Mouse (Mus musculus): ENCODE data around the gene Brpf3. TPM values are rescaled to one million over a fixed set of nuclear protein-coding genes. Genes with fewer than 3 reads are reported as not detected.
"Not testable (repeated sequence)": the region's sequence is repeated elsewhere in the genome, so short reads cannot be mapped to it uniquely, and the experiment has no call there.

Brpf3 gene
- polyA plus RNA-seq, 1 experiment from 2014 or later: 6.8 TPM

- H3K4me1 ChIP-seq (ENCODE audit: control insufficient read depth, insufficient read depth, low read length): no peaks in the 10 kb centered on the region
- no peaks in the 10 kb centered on the region for H3K9me3 ChIP-seq (replicated peaks; ENCODE audit: control insufficient read depth, low read length)
- H3K9ac ChIP-seq (replicated peaks; ENCODE audit: low read length): no peak overlapping the region
- DNase-seq (ENCODE audit: low spot score) (no peak), ATAC-seq (replicated peaks; ENCODE audit: insufficient number of reproducible peaks, low FRiP score, low TSS enrichment, low read depth) (no peak)
- H3K4me3 ChIP-seq (ENCODE audit: low read depth, low read length): no peak overlapping the region
- no peak overlapping the region for H3K27ac ChIP-seq (replicated peaks; ENCODE audit: low read depth, low read length)
- peaks cover 29% of the 10 kb centered on the region for H3K36me3 ChIP-seq (replicated peaks; ENCODE audit: control insufficient read depth, insufficient read depth, low read depth, low read length)
- no peaks in the 10 kb centered on the region for H3K27me3 ChIP-seq (ENCODE audit: control insufficient read depth, insufficient read depth, low read length)
- WGBS: 83% methylated on average over 10 of the region's 10 CpGs
- H3K4me2 ChIP-seq (ENCODE audit: low read depth, low read length): no peak overlapping the region
Observed at GRCm38 (mm10) chr17:28815384-28816004, 14.6 kb downstream of the Brpf3 start.

GRCm38 (mm10) chr17:28816326-28816725 lies 15.4 kb downstream of the Brpf3 start:
- H3K27me3 ChIP-seq (ENCODE audit: control insufficient read depth, insufficient read depth, low read length); H3K9me3 ChIP-seq (replicated peaks; ENCODE audit: control insufficient read depth, low read length); H3K9ac ChIP-seq (replicated peaks; ENCODE audit: low read length); H3K4me3 ChIP-seq (ENCODE audit: low read depth, low read length); H3K27ac ChIP-seq (replicated peaks; ENCODE audit: low read depth, low read length); H3K4me1 ChIP-seq (ENCODE audit: control insufficient read depth, insufficient read depth, low read length); H3K4me2 ChIP-seq (ENCODE audit: low read depth, low read length); DNase-seq (ENCODE audit: low spot score); ATAC-seq (replicated peaks; ENCODE audit: insufficient number of reproducible peaks, low FRiP score, low TSS enrichment, low read depth): not testable (repeated sequence)
- 95% methylated on average over 10 of the region's 10 CpGs for WGBS
- peaks cover 27% of the 10 kb centered on the region for H3K36me3 ChIP-seq (replicated peaks; ENCODE audit: control insufficient read depth, insufficient read depth, low read depth, low read length)

GRCm38 (mm10) chr17:28816875-28817811 lies 16.3 kb downstream of the Brpf3 start:
- no peaks in the 10 kb centered on the region for H3K9me3 ChIP-seq (replicated peaks; ENCODE audit: control insufficient read depth, low read length)
- no peak overlapping the region for H3K9ac ChIP-seq (replicated peaks; ENCODE audit: low read length)
- no peak overlapping the region for H3K4me2 ChIP-seq (ENCODE audit: low read depth, low read length)
- H3K36me3 ChIP-seq (replicated peaks; ENCODE audit: control insufficient read depth, insufficient read depth, low read depth, low read length): peaks cover 26% of the 10 kb centered on the region
- DNase-seq (ENCODE audit: low spot score): no peak
- no peak overlapping the region for H3K27ac ChIP-seq (replicated peaks; ENCODE audit: low read depth, low read length)
- H3K4me1 ChIP-seq (ENCODE audit: control insufficient read depth, insufficient read depth, low read length): no peaks in the 10 kb centered on the region
- no peaks in the 10 kb centered on the region for H3K27me3 ChIP-seq (ENCODE audit: control insufficient read depth, insufficient read depth, low read length)
- WGBS: 94% methylated on average over 25 of the region's 25 CpGs
- no peak overlapping the region for H3K4me3 ChIP-seq (ENCODE audit: low read depth, low read length)
- ATAC-seq (replicated peaks; ENCODE audit: insufficient number of reproducible peaks, low FRiP score, low TSS enrichment, low read depth): no peak

GRCm38 (mm10) chr17:28820189-28820588 lies 19.3 kb downstream of the Brpf3 start:
- Histone ChIP-seq H3K36me3 (replicated peaks; ENCODE audit: control insufficient read depth, insufficient read depth, low read depth, low read length) (peaks cover 20% of the 10 kb centered on the region), H3K4me1 (ENCODE audit: control insufficient read depth, insufficient read depth, low read length) (no peaks in the 10 kb centered on the region), H3K9me3 (replicated peaks; ENCODE audit: control insufficient read depth, low read length) (no peaks in the 10 kb centered on the region), H3K4me2 (ENCODE audit: low read depth, low read length) (no peak overlapping the region), H3K4me3 (ENCODE audit: low read depth, low read length) (no peak overlapping the region), H3K27ac (replicated peaks; ENCODE audit: low read depth, low read length) (no peak overlapping the region), H3K9ac (replicated peaks; ENCODE audit: low read length) (no peak overlapping the region), H3K27me3 (ENCODE audit: control insufficient read depth, insufficient read depth, low read length) (no peaks in the 10 kb centered on the region)
- 80% methylated on average over 2 of the region's 2 CpGs for WGBS
- ATAC-seq (replicated peaks; ENCODE audit: insufficient number of reproducible peaks, low FRiP score, low TSS enrichment, low read depth) (no peak), DNase-seq (ENCODE audit: low spot score) (no peak)

GRCm38 (mm10) chr17:28823004-28823745 lies 22.3 kb downstream of the Brpf3 start:
- no peak overlapping the region for H3K4me3 ChIP-seq (ENCODE audit: low read depth, low read length)
- no peak for ATAC-seq (replicated peaks; ENCODE audit: insufficient number of reproducible peaks, low FRiP score, low TSS enrichment, low read depth)
- H3K27me3 ChIP-seq (ENCODE audit: control insufficient read depth, insufficient read depth, low read length): no peaks in the 10 kb centered on the region
- no peak for DNase-seq (ENCODE audit: low spot score)
- H3K36me3 ChIP-seq (replicated peaks; ENCODE audit: control insufficient read depth, insufficient read depth, low read depth, low read length): peaks cover 15% of the 10 kb centered on the region
- H3K27ac ChIP-seq (replicated peaks; ENCODE audit: low read depth, low read length): no peak overlapping the region
- H3K4me1 ChIP-seq (ENCODE audit: control insufficient read depth, insufficient read depth, low read length): no peaks in the 10 kb centered on the region
- no peaks in the 10 kb centered on the region for H3K9me3 ChIP-seq (replicated peaks; ENCODE audit: control insufficient read depth, low read length)
- H3K9ac ChIP-seq (replicated peaks; ENCODE audit: low read length): no peak overlapping the region
- H3K4me2 ChIP-seq (ENCODE audit: low read depth, low read length): no peak overlapping the region
- 89% methylated on average over 13 of the region's 13 CpGs for WGBS

- H3K36me3 ChIP-seq (replicated peaks; ENCODE audit: control insufficient read depth, insufficient read depth, low read depth, low read length): peaks cover 9% of the 10 kb centered on the region
- DNase-seq (ENCODE audit: low spot score) (no peak), ATAC-seq (replicated peaks; ENCODE audit: insufficient number of reproducible peaks, low FRiP score, low TSS enrichment, low read depth) (no peak)
- 88% methylated on average over 11 of the region's 11 CpGs for WGBS
- H3K9ac ChIP-seq (replicated peaks; ENCODE audit: low read length): no peak overlapping the region
- no peaks in the 10 kb centered on the region for H3K27me3 ChIP-seq (ENCODE audit: control insufficient read depth, insufficient read depth, low read length)
- H3K9me3 ChIP-seq (replicated peaks; ENCODE audit: control insufficient read depth, low read length): no peaks in the 10 kb centered on the region
- H3K27ac ChIP-seq (replicated peaks; ENCODE audit: low read depth, low read length): no peak overlapping the region
- no peak overlapping the region for H3K4me3 ChIP-seq (ENCODE audit: low read depth, low read length)
- no peak overlapping the region for H3K4me2 ChIP-seq (ENCODE audit: low read depth, low read length)
- H3K4me1 ChIP-seq (ENCODE audit: control insufficient read depth, insufficient read depth, low read length): no peaks in the 10 kb centered on the region
Observed at GRCm38 (mm10) chr17:28823749-28824148, 22.9 kb downstream of the Brpf3 start.

- no peak for ATAC-seq (replicated peaks; ENCODE audit: insufficient number of reproducible peaks, low FRiP score, low TSS enrichment, low read depth)
- Histone ChIP-seq H3K9ac (replicated peaks; ENCODE audit: low read length) (no peak overlapping the region), H3K27ac (replicated peaks; ENCODE audit: low read depth, low read length) (no peak overlapping the region), H3K9me3 (replicated peaks; ENCODE audit: control insufficient read depth, low read length) (no peaks in the 10 kb centered on the region), H3K4me1 (ENCODE audit: control insufficient read depth, insufficient read depth, low read length) (no peaks in the 10 kb centered on the region), H3K4me3 (ENCODE audit: low read depth, low read length) (no peak overlapping the region), H3K4me2 (ENCODE audit: low read depth, low read length) (no peak overlapping the region), H3K36me3 (replicated peaks; ENCODE audit: control insufficient read depth, insufficient read depth, low read depth, low read length) (peaks cover 12% of the 10 kb centered on the region), H3K27me3 (ENCODE audit: control insufficient read depth, insufficient read depth, low read length) (no peaks in the 10 kb centered on the region)
- 85% methylated on average over 6 of the region's 6 CpGs for WGBS
- DNase-seq (ENCODE audit: low spot score): no peak
Observed at GRCm38 (mm10) chr17:28824896-28825295, 24.0 kb downstream of the Brpf3 start.
